Mouse (Mus musculus): ENCODE measurements around the gene Htr1d. TPM values are rescaled to one million over a fixed set of nuclear protein-coding genes. Genes with fewer than 3 reads are reported as not detected.

Htr1d gene
- polyA plus RNA-seq, 1 experiment from 2014 or later: 2.5 TPM

DNA sequence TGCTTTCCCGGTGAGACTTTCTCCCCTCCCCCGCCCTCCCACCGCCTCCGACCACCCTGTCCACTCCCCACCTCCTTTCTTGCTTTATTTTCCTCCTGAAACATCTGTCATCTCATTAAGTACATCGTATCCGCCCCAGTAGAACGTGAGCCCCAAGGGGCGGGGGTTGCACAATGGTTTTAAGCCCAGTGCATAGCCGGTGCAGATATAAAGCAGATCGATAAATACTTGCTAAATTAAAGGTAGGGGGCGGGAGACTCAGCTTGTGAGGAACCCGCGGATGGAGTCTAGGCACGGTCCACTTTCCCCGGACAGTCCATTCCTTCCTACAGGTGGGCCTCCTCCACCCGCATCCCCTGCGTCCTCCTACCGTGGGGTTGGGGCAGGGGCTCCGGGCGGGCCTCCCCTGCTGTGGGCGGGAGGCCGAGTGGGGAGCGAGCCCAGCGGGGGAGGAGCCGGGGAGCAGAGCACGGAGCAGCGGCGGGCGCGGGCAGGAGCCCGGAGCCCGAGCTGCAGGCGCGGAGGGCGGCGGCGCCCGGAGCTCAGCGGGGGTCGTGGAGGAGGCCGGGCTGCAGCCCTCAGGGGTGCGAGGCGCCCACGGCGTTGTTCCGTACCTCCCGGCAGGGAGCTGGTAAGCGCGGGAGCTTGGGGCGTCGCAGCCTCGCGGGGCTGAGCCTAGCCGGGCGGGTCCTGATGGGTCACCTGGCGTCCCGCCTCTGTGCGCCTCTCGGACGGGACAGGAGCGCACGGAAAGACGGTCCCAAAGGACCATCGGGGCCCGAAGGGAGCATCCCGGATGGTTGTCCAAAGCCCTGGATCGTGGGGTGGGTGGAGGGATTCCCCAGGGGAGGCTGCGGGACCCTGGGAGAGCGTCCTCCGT, 1.0 kb downstream of the Htr1d start:
- Histone ChIP-seq H3K4me1 (peaks cover 18% of the 10 kb centered on the region), H3K9me3 (replicated peaks) (no peaks in the 10 kb centered on the region), H3K4me2 (peak overlapping the region; percentile 97), H3K4me3 (replicated peaks) (peak overlapping the region; percentile 52), H3K27ac (replicated peaks) (no peak overlapping the region), H3K27me3 (replicated peaks) (peaks cover 35% of the 10 kb centered on the region), H3K36me3 (no peaks in the 10 kb centered on the region), H3K9ac (replicated peaks) (peak overlapping the region; percentile 54)
- 1% methylated on average over 63 of the region's 70 CpGs for WGBS
- peak; percentile 27; the same call in 1 of the 2 replicates for ATAC-seq (ENCODE audit: low FRiP score)

- no peaks in the 10 kb centered on the region for H3K36me3 ChIP-seq
- peak overlapping the region; percentile 97 for H3K4me2 ChIP-seq
- H3K9ac ChIP-seq (replicated peaks): peak overlapping the region; percentile 54
- peaks cover 19% of the 10 kb centered on the region for H3K4me1 ChIP-seq
- H3K27me3 ChIP-seq (replicated peaks): peaks cover 35% of the 10 kb centered on the region
- no peaks in the 10 kb centered on the region for H3K9me3 ChIP-seq (replicated peaks)
- H3K4me3 ChIP-seq (replicated peaks): peak overlapping the region; percentile 52
- WGBS: 3% methylated on average over 15 of the region's 15 CpGs
- H3K27ac ChIP-seq (replicated peaks): no peak overlapping the region
- ATAC-seq (ENCODE audit: low FRiP score): no peak
These were observed 1.6 kb downstream of the Htr1d start for GRCm38 (mm10) chr4:136425000-136425288.

- Histone ChIP-seq H3K4me3 (replicated peaks) (no peak overlapping the region), H3K9me3 (replicated peaks) (no peaks in the 10 kb centered on the region), H3K27ac (replicated peaks) (no peak overlapping the region), H3K4me1 (peaks cover 15% of the 10 kb centered on the region), H3K4me2 (no peak overlapping the region), H3K36me3 (no peaks in the 10 kb centered on the region), H3K9ac (replicated peaks) (no peak overlapping the region), H3K27me3 (replicated peaks) (peaks cover 8% of the 10 kb centered on the region; the same call in 1 of the 2 replicates)
- 24% methylated on average over 11 of the region's 11 CpGs for WGBS
- ATAC-seq (ENCODE audit: low FRiP score): no peak
These were observed 7.5 kb downstream of the Htr1d start for GRCm38 (mm10) chr4:136430609-136431375.

DNA sequence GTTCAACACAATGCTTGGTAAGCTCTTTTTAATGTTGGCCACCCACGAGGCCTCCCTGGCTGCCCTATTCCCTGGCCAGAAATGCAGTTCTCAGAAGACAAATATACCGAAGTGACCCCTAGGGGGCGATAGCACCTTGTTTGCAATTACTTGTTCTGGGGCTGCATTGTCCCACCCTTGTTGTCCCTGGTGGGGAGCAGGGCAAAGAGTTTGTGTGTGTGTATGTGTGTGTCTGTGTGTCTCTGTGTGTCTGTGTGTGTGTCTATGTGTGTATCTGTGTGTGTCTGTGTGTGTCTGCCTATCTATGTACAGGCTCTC, 8.0 kb downstream of the Htr1d start:
- Histone ChIP-seq H3K4me3 (replicated peaks) (no peak overlapping the region), H3K4me2 (no peak overlapping the region), H3K36me3 (no peaks in the 10 kb centered on the region), H3K27ac (replicated peaks) (no peak overlapping the region), H3K9ac (replicated peaks) (no peak overlapping the region), H3K27me3 (replicated peaks) (peaks cover 4% of the 10 kb centered on the region; the same call in 1 of the 2 replicates), H3K9me3 (replicated peaks) (no peaks in the 10 kb centered on the region), H3K4me1 (peaks cover 15% of the 10 kb centered on the region)
- no peak for ATAC-seq (ENCODE audit: low FRiP score)
- WGBS: 0% methylated on average over 3 of the region's 3 CpGs

DNA sequence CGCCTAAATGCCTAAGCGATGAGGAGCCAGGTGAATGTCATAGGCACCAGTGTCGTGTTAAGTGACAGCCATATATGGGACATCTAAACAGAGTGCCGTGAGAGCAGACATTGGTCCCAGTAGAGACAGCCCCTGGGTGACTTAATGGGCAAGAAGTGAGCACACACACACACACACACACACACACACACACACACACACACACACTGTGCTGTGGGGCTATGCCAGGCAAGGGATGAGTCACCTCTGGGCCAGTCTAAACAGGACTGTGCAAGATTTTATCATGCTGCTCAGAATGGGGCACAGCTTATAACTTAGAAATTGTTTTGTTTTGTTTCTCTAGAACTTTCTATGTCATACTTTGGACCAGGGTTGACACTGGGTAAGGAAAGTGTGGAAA, 10.7 kb downstream of the Htr1d start:
- ATAC-seq (ENCODE audit: low FRiP score): no peak
- WGBS: 90% methylated on average over 4 of the region's 4 CpGs
- H3K4me2 ChIP-seq: no peak overlapping the region
- no peak overlapping the region for H3K27ac ChIP-seq (replicated peaks)
- no peaks in the 10 kb centered on the region for H3K27me3 ChIP-seq (replicated peaks)
- no peak overlapping the region for H3K9ac ChIP-seq (replicated peaks)
- H3K9me3 ChIP-seq (replicated peaks): no peaks in the 10 kb centered on the region
- H3K4me3 ChIP-seq (replicated peaks): no peak overlapping the region
- no peaks in the 10 kb centered on the region for H3K36me3 ChIP-seq
- peaks cover 18% of the 10 kb centered on the region for H3K4me1 ChIP-seq

GRCm38 (mm10) chr4:136439106-136439505, 15.8 kb downstream of the Htr1d start:
- H3K36me3 ChIP-seq: no peaks in the 10 kb centered on the region
- no peak overlapping the region for H3K27ac ChIP-seq (replicated peaks)
- 60% methylated on average over 4 of the region's 4 CpGs for WGBS
- peaks cover 3% of the 10 kb centered on the region; the same call in 1 of the 2 replicates for H3K4me1 ChIP-seq
- H3K9ac ChIP-seq (replicated peaks): no peak overlapping the region
- ATAC-seq (ENCODE audit: low FRiP score): no peak
- no peak overlapping the region for H3K4me3 ChIP-seq (replicated peaks)
- H3K9me3 ChIP-seq (replicated peaks): no peaks in the 10 kb centered on the region
- H3K27me3 ChIP-seq (replicated peaks): no peaks in the 10 kb centered on the region
- no peak overlapping the region for H3K4me2 ChIP-seq

GRCm38 (mm10) chr4:136441354-136442043, 18.2 kb downstream of the Htr1d start:
- Histone ChIP-seq H3K27ac (replicated peaks) (no peak overlapping the region), H3K4me3 (replicated peaks) (no peak overlapping the region), H3K4me2 (no peak overlapping the region), H3K4me1 (peaks cover 3% of the 10 kb centered on the region; the same call in 1 of the 2 replicates), H3K9ac (replicated peaks) (no peak overlapping the region), H3K36me3 (no peaks in the 10 kb centered on the region), H3K27me3 (replicated peaks) (no peaks in the 10 kb centered on the region), H3K9me3 (replicated peaks) (no peaks in the 10 kb centered on the region)
- ATAC-seq (ENCODE audit: low FRiP score): no peak
- WGBS: 73% methylated on average over 15 of the region's 15 CpGs

- Histone ChIP-seq H3K4me1 (no peaks in the 10 kb centered on the region), H3K27me3 (replicated peaks) (no peaks in the 10 kb centered on the region), H3K9ac (replicated peaks) (no peak overlapping the region), H3K27ac (replicated peaks) (no peak overlapping the region), H3K4me3 (replicated peaks) (no peak overlapping the region), H3K9me3 (replicated peaks) (no peaks in the 10 kb centered on the region), H3K4me2 (no peak overlapping the region), H3K36me3 (no peaks in the 10 kb centered on the region)
- WGBS: 67% methylated on average over 4 of the region's 4 CpGs
- no peak for ATAC-seq (ENCODE audit: low FRiP score)
These were observed 21.2 kb downstream of the Htr1d start for GRCm38 (mm10) chr4:136444561-136444960.

DNA sequence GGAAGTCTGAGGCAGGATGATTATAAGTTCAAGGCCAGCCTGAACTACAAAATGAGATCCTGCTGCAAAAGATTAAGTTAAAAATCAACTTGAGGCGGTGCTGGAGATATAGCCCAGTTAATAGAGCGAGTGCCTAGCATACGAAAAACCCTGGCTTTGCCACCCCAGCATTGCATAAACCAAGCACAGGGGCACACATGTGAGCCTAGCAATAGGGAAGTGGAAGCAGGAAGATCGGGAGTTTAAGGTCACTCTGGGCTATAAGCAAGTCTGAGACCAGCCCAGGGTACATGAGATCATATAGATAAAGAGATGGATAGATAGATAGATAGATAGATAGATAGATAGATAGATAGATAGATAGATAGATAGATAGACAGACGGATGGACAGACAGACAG, 26.5 kb downstream of the Htr1d start:
- Histone ChIP-seq H3K27me3 (replicated peaks) (no peaks in the 10 kb centered on the region), H3K4me3 (replicated peaks) (no peak overlapping the region), H3K27ac (replicated peaks) (no peak overlapping the region), H3K36me3 (no peaks in the 10 kb centered on the region), H3K4me2 (no peak overlapping the region), H3K9ac (replicated peaks) (no peak overlapping the region), H3K4me1 (peaks cover 5% of the 10 kb centered on the region), H3K9me3 (replicated peaks) (no peaks in the 10 kb centered on the region)
- no peak for ATAC-seq (ENCODE audit: low FRiP score)
- WGBS: 90% methylated on average over 5 of the region's 5 CpGs

DNA sequence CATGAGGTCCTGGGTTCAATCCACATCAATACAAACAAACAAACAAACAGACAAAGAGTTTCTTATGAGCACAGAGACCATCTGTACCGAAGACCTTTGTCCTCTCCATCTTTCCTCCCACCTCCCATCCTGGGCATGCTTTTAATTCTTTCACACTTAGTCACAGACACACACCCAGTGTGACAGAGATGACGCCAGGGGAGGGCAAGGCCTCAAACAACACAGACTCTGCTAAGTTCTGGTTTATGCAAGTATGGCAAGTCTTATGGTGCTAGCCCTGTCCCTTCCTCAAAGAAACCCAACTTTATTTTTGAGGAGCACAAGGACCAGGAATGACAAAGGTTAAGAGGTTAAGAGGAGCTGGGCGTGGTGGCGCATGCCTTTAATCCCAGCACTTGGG, 26.9 kb downstream of the Htr1d start:
- H3K9me3 ChIP-seq (replicated peaks): no peaks in the 10 kb centered on the region
- H3K4me2 ChIP-seq: no peak overlapping the region
- H3K4me3 ChIP-seq (replicated peaks): no peak overlapping the region
- no peak overlapping the region for H3K9ac ChIP-seq (replicated peaks)
- WGBS: 86% methylated on average over 4 of the region's 4 CpGs
- no peak overlapping the region for H3K27ac ChIP-seq (replicated peaks)
- H3K4me1 ChIP-seq: peaks cover 10% of the 10 kb centered on the region
- H3K27me3 ChIP-seq (replicated peaks): no peaks in the 10 kb centered on the region
- no peak for ATAC-seq (ENCODE audit: low FRiP score)
- H3K36me3 ChIP-seq: no peaks in the 10 kb centered on the region

- no peaks in the 10 kb centered on the region for H3K27me3 ChIP-seq (replicated peaks)
- no peak overlapping the region for H3K9ac ChIP-seq (replicated peaks)
- H3K4me2 ChIP-seq: no peak overlapping the region
- no peak overlapping the region for H3K27ac ChIP-seq (replicated peaks)
- 6% methylated on average over 5 of the region's 6 CpGs for WGBS
- H3K36me3 ChIP-seq: no peaks in the 10 kb centered on the region
- no peak for ATAC-seq (ENCODE audit: low FRiP score)
- no peak overlapping the region for H3K4me3 ChIP-seq (replicated peaks)
- peaks cover 10% of the 10 kb centered on the region for H3K4me1 ChIP-seq
- H3K9me3 ChIP-seq (replicated peaks): no peaks in the 10 kb centered on the region
These were observed 28.2 kb downstream of the Htr1d start for GRCm38 (mm10) chr4:136451564-136451963.
